Mouse (Mus musculus) stomach, embryonic 14.5 days (tissue): ENCODE results near the gene Tmem201. TPM values are rescaled to one million over a fixed set of nuclear protein-coding genes. Genes with fewer than 3 reads are reported as not detected.

Source experiments
- ATAC-seq: fragments of 200-750 bp; cut with Nextera tagmentation; 2 replicates; pipeline ENCODE4 v1.8.0; 2017; ENCODE audit warnings: low read depth, moderate TSS enrichment; ENCODE audit not compliant: insufficient number of reproducible peaks, insufficient read depth, low FRiP score
- H3K27ac ChIP-seq: fragments of 300-500 bp; sonication (generic); 2 replicates; pipeline ENCODE4 v1.5.1; 2014; ENCODE audit warnings: mild to moderate bottlenecking, low read length, moderate library complexity, mixed read lengths
- H3K27me3 ChIP-seq: fragments of 300-500 bp; sonication (generic); 2 replicates; pipeline ENCODE4 v1.6.1; 2014; ENCODE audit warnings: low read length, control low read depth, mixed read lengths; ENCODE audit not compliant: control insufficient read depth, insufficient read depth
- H3K36me3 ChIP-seq: fragments of 300-500 bp; sonication (generic); 2 replicates; pipeline ENCODE4 v1.6.1; 2014; ENCODE audit warnings: mild to moderate bottlenecking, control low read depth, low read length, moderate library complexity, mixed read lengths; ENCODE audit not compliant: control insufficient read depth, insufficient read depth
- H3K4me1 ChIP-seq: fragments of 300-500 bp; sonication (generic); 2 replicates; pipeline ENCODE4 v1.6.1; 2014; ENCODE audit warnings: low read length, control low read depth, mixed read lengths; ENCODE audit not compliant: control insufficient read depth, insufficient read depth
- H3K4me2 ChIP-seq: fragments of 300-500 bp; sonication (generic); replicated peaks from 2 replicates; pipeline ENCODE4 v1.6.1; 2014; ENCODE audit warnings: low read depth, low read length, control low read depth
- H3K4me3 ChIP-seq: fragments of 300-500 bp; sonication (generic); 2 replicates; pipeline ENCODE4 v1.5.1; 2014; ENCODE audit warnings: low read depth, low read length, control low read depth
- H3K9ac ChIP-seq: fragments of 300-500 bp; sonication (generic); replicated peaks from 2 replicates; pipeline ENCODE4 v1.6.1; 2014; ENCODE audit warnings: low read depth, mild to moderate bottlenecking, control low read depth, low read length, moderate library complexity, mixed read lengths
- H3K9me3 ChIP-seq: fragments of 300-500 bp; sonication (generic); 2 replicates; pipeline ENCODE4 v1.6.1; 2016; ENCODE audit warnings: low read depth, low read length, control low read depth; ENCODE audit not compliant: control insufficient read depth
- WGBS: fragments of 180-500 bp; shearing (Covaris S2); extraction: QIAGEN DNeasy Blood & Tissue Kit; methylation state at CpG from one replicate; pipeline ENCODE4 v1.1.7; 2014; 5-methylcytosine and 5-hydroxymethylcytosine counted together
- polyA plus RNA-seq: library from polyadenylated mRNA; unstranded; fragments of >200 nt; fragmentation: Nextera tagmentation; extraction: Ambion mirVana; gene quantifications from 2 replicates; pipeline ENCODE4 v1.2.1, GENCODE M21; 2014

Tmem201 gene
- polyA plus RNA-seq, 1 experiment from 2014 or later = 21.8 TPM

GRCm38 (mm10) chr4:149705298-149705697 is 32.5 kb downstream of the Tmem201 start:
- no peak for ATAC-seq
- Histone ChIP-seq H3K27ac (no peak overlapping the region), H3K4me1 (no peaks in the 10 kb centered on the region), H3K9me3 (no peaks in the 10 kb centered on the region), H3K4me3 (no peak overlapping the region), H3K36me3 (no peaks in the 10 kb centered on the region), H3K4me2 (no peak overlapping the region), H3K9ac (no peak overlapping the region), H3K27me3 (no peaks in the 10 kb centered on the region)
- WGBS = 55% methylated on average over 7 of the region's 7 CpGs

DNA sequence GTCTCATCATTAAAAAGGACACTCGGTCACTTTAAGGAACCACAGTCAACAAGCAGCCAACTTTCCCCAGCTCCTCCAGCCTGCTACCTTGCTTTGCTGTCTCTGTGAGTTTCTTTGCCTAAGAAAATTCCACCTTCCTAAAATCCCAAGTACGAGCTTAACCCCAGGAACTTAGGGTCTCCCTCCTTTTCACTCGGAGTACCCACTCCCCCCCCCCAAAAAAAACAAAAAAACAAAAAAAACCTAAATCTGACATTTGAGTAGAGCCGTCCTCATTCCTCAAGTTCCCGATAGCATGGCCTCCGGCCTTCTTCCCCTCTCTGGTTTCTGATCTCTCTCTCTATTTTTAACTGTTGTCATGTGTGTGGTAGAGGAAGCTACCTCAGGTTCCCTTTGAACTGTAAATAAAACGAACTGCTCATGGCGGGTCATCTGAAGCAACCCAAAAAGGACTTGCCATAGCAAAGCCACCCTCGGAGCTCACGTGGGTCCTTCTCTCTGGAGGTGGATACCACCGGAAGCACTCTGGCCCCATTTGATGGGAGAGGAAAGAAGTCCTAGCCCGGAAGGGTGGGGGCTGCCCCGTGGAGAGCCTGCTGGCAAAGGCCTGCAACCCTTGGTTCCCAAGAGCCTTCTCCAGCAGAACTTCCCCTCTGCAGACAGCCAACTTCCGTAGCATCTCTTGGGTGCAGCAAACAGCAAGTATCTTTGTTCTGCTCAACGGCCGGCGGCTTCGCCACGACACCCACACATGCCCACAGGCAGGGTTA is 35.4 kb downstream of the Tmem201 start, which contains the start of gene Pik3cd:
Gene Pik3cd (minus strand): TSS at position 362 of the 770 bp plus-strand sequence.
- Histone ChIP-seq H3K4me2 (no peak within 1 kb of the TSS), H3K27ac (no peak within 1 kb of the TSS), H3K9me3 (no peaks in the 10 kb centered on the region), H3K4me3 (no peak within 1 kb of the TSS), H3K27me3 (0 out of 2 replicates have a peak, but pooled peaks cover 2% of the 10 kb centered on the region), H3K36me3 (no peaks in the 10 kb centered on the region), H3K9ac (no peak within 1 kb of the TSS), H3K4me1 (0 out of 2 replicates have a peak, but pooled peaks cover 4% of the 10 kb centered on the region)
- ATAC-seq = no peak
- 74% methylated on average over 19 of the region's 19 CpGs for WGBS

- ATAC-seq = no peak
- H3K4me2 ChIP-seq = no peak overlapping the region
- 61% methylated on average over 18 of the region's 18 CpGs for WGBS
Observed at GRCm38 (mm10) chr4:149701426-149702209, 36.2 kb downstream of the Tmem201 start.

DNA sequence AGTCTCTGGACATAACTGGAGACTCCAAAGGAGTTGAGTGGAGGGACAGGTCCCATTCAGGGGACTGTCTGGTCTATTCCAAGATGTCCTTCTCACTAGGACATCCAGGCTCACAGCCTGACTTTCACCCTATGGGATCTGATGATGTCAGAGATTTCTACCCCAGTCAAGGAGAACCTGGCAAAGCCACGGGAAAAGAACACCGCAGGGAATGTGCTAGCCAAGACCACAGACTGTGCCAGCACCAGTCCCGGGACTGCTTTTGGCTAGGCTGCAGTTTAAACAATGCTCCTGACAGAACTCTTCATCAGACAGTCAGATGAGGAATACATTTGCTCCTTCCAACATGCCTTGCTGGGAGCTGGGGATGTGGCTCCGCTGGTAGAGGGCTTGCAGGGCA is 37.9 kb downstream of the Tmem201 start:
- ATAC-seq = no peak
- H3K4me1 ChIP-seq = 0 out of 2 replicates have a peak, but pooled peaks cover 4% of the 10 kb centered on the region
- H3K4me3 ChIP-seq = no peak overlapping the region
- no peaks in the 10 kb centered on the region for H3K36me3 ChIP-seq
- no peak overlapping the region for H3K27ac ChIP-seq
- no peaks in the 10 kb centered on the region for H3K9me3 ChIP-seq
- no peak overlapping the region for H3K4me2 ChIP-seq
- 0 out of 2 replicates have a peak, but pooled peaks cover 4% of the 10 kb centered on the region for H3K27me3 ChIP-seq
- 83% methylated on average over 4 of the region's 4 CpGs for WGBS
- H3K9ac ChIP-seq = no peak overlapping the region

More at GRCm38 (mm10) chr4:149701426-149702209, 36.2 kb downstream of the Tmem201 start:
- 0 out of 2 replicates have a peak, but pooled peaks cover 4% of the 10 kb centered on the region for H3K4me1 ChIP-seq
- no peak overlapping the region for H3K9ac ChIP-seq
- H3K27ac ChIP-seq = no peak overlapping the region
- no peaks in the 10 kb centered on the region for H3K36me3 ChIP-seq
- H3K27me3 ChIP-seq = 0 out of 2 replicates have a peak, but pooled peaks cover 4% of the 10 kb centered on the region
- no peaks in the 10 kb centered on the region for H3K9me3 ChIP-seq
- H3K4me3 ChIP-seq = no peak overlapping the region

DNA sequence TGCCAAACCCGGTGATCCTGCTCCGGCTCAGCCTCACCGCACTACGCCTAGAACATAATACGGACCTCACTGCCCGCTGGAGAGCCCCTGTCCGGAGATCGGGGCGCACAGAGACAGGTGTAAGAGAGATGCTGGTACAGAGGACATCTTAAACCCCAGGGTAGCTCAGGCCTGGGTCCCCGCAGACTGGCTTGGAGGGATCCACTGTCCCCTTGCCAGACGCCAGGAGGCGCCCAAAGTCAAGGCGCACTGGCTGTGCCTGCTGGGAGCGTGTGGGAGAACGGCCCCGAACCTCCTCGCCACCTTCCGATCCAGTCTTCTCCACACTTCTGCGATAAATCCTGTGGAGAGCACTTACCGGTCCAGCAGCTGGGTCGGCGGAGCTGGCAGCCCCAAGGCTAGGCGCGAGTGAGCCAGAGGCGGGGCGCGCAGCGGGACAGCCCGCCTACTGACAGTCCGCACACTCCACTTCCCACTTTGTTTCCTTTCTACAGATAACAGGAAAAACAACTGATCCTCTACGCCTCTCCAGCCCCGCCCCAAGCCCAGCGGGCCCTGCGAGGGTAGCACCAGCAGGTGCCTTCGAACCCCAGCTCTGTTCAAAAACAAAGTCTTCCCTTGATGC is 39.5 kb downstream of the Tmem201 start:
- Histone ChIP-seq H3K4me3 (peak overlapping the region; percentile 39), H3K9ac (peak overlapping the region; percentile 28; the same call in 1 of the 2 replicates), H3K4me2 (peak overlapping the region; percentile 80), H3K27ac (no peak overlapping the region), H3K36me3 (no peaks in the 10 kb centered on the region), H3K4me1 (0 out of 2 replicates have a peak, but pooled peaks cover 4% of the 10 kb centered on the region), H3K27me3 (0 out of 2 replicates have a peak, but pooled peaks cover 4% of the 10 kb centered on the region), H3K9me3 (no peaks in the 10 kb centered on the region)
- ATAC-seq = peak; percentile 65; the same call in 1 of the 2 replicates
- 2% methylated on average over 35 of the region's 35 CpGs for WGBS

GRCm38 (mm10) chr4:149697506-149698196 is 40.2 kb downstream of the Tmem201 start:
- 0 out of 2 replicates have a peak, but pooled peaks have one; percentile 20 for ATAC-seq
- H3K4me3 ChIP-seq = peak overlapping the region; percentile 39
- H3K4me2 ChIP-seq = peak overlapping the region; percentile 80
- 0 out of 2 replicates have a peak, but pooled peaks cover 4% of the 10 kb centered on the region for H3K27me3 ChIP-seq
- no peaks in the 10 kb centered on the region for H3K9me3 ChIP-seq
- no peaks in the 10 kb centered on the region for H3K36me3 ChIP-seq
- no peak overlapping the region for H3K27ac ChIP-seq
- H3K9ac ChIP-seq = peak overlapping the region; percentile 28; the same call in 1 of the 2 replicates
- H3K4me1 ChIP-seq = 0 out of 2 replicates have a peak, but pooled peaks cover 4% of the 10 kb centered on the region
- 23% methylated on average over 15 of the region's 15 CpGs for WGBS

DNA sequence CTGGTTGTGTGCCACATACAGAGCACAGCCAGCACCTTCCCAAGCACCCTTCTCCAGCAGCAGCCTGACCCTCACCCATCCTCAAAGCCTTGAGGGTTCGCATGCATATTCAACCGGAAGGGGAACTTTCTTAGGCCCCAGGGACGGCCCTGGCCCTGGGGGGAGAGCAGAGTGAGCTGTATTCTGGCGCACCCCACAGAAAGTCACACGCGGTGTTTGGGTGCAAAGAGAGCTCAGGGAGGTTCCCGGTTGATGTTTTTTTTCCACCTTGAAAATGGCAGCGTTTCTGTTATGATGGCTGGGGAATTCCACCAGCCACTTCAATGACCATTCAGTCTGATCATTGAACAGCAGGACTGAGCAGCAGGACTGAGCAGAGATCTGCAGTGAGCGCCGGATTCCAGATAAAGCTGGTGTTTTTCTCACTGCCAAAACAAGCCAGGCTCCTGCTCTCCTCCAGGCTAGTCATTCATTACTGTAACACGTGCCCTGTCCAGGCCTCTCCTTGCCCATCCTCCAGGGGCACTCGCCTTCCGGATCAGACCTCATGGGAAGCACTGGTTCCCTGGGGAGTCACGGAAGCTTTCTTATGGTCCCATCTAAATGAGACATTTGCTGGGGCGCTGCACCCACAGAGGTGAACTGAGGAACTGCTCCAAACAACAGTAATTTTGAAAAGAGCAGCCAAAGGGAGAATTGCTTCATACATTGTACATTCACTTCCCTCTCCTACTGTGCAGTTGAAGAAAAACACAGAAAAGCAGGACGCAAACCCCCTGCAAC is 41.5 kb downstream of the Tmem201 start:
- Histone ChIP-seq H3K27ac (no peak overlapping the region), H3K36me3 (no peaks in the 10 kb centered on the region), H3K4me1 (0 out of 2 replicates have a peak, but pooled peaks cover 4% of the 10 kb centered on the region), H3K4me3 (no peak overlapping the region), H3K9ac (no peak overlapping the region), H3K9me3 (no peaks in the 10 kb centered on the region), H3K27me3 (0 out of 2 replicates have a peak, but pooled peaks cover 4% of the 10 kb centered on the region), H3K4me2 (no peak overlapping the region)
- WGBS = 25% methylated on average over 16 of the region's 16 CpGs
- ATAC-seq = no peak
